Mouse (Mus musculus): Measurements from ENCODE around the gene Cuedc1. TPM values are rescaled to one million over a fixed set of nuclear protein-coding genes. Genes with fewer than 3 reads are reported as not detected.

Cuedc1 gene
- total RNA-seq, 2 experiments from 2014 or later, result 32.0 to 32.1 TPM

DNA sequence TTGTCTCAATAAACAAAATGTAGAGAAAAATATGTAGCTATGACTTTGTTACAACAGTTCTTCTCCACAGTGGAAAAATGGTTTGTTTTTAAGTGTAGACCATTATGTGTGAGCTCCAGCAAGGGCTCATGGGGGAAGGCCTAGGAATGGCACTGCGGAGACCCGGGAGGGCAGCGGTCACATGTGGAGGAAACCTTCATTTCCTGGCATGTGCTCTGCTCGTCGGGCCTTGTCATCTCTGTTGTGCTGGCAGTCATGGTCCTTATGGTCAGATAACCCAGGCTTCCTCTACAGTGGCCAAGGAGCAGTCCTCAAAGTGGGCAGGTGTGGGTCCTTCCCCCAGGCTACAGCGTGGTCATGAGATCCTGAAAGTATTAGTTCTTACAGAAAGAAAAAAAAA, 14.2 kb upstream of the Cuedc1 start:
- no peak for DNase-seq (ENCODE audit: low spot score in 2 of 2)

DNA sequence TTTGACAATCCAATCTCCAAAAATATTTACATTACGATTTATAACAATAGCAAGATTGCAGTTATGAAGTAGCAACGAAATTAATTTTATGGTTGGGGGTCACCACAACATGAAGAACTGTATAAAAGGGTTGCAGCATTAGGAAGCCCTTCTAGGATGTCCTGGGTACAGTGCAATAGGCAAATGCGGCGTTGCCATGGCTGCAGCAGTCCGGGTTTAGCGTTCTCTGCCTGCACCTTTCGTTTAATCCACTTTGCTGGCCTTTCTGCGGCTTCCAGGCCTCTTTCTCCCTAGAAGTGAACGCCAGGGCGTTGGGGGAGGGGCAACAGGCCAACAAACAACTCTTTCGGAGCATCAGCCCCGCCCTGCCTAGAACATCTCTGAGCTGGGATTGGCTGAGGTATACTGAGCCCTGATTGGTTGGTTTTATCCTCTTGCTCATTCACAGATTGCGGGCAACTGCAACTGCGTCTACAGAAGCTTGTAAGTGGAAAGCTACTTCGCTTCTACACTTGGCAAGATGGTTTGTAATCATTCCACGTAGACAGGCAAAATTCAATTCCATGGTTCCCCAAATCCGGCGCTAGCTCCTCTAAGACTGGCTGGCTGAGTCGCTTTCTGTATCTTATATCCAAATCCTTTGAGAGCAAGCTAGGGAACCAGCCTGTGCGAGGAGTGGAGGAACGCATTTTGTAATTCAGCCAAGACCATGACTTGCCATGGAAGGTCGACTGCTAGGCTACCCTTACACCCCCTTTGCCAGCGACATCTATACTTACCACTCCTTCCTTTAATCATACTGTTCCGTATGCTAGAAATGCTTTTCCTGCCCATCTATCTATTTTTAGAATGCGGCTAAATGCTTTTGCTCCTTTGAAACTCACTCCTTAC, 10.9 kb upstream of the Cuedc1 start:
- peak; percentile 82 to 92 for DNase-seq (ENCODE audit: low spot score in 2 of 2)

DNA sequence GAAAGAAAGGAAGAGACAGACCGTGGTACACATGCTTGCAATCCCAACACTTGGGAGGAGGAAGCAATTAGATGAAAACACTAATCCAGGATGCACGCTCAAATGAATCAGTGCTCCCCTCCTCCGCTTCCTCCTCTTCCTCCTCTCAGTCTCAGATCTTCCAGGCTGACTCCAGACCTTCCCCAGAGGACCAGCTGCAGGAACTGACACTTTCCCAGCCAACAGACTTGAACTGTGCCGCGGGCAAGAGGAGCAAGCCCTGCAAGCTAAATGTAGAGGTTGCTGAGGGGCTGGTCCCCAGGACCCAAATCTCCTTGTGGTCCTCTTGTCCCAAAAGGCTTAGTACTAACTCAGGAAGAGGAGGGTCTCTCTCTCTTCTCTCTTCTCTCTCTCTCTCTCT, 8.7 kb upstream of the Cuedc1 start:
- no peak for DNase-seq (ENCODE audit: low spot score in 2 of 2)

DNA sequence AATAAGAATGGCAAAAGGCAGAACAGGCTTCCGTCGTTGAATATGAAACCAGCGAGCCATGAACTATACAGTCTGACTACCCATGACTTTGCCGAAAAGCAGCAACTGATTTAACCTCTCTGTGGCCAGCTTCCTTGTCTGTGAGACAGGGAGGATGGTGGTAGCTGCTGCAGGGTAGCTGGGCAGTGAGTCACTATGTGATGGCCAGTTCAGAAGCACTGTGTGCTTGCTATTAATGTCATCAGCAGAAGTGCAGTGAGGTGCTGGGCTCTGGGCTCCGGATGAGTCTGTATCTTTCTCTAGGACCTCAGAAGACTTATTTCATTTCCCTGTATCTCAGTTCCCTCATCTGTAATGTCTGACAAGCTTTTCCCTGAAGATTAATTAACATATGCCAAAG, 7.6 kb upstream of the Cuedc1 start:
- DNase-seq (ENCODE audit: low spot score in 2 of 2), result no peak

DNA sequence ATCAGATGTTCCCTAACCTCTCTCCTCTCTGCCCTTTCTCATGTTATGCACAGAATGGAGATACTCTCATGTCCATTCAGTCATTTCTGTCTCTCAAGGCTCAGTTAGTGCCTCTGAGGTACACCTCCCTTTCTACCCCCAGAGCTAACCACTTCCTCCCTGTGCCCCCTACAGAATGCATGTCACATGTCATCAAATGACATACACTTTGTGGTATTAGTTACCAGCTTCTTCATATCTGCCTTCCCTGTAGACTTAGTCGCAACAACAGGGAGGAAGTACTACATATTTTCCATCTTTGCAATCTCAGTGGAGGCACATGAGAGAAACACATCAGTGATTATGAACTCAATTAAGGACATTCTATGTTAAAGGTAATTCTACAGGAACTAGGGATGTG, 5.9 kb upstream of the Cuedc1 start:
- no peak for DNase-seq (ENCODE audit: low spot score in 2 of 2)

DNA sequence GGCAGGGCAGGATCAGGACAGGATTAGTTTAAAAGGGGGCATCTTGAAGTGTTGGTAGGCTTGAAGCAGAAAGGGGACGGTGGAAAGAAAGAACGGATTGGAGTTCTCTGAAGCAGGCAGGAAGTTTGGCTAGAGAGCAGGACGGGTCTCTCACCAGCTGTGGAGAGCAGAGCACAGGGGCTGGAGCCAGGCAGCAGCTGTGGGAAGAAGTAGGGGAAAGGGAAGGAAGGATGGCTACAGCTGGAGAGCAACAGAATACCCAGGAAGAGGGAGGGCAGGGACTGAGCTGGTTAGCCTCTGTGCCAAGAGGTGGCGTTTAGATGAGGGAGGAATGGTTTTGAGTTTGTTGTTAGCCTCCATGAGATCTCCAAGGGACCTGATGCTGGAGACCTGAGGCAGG, 685 bp upstream of the Cuedc1 start:
- DNase-seq (ENCODE audit: low spot score in 2 of 2), result no peak

DNA sequence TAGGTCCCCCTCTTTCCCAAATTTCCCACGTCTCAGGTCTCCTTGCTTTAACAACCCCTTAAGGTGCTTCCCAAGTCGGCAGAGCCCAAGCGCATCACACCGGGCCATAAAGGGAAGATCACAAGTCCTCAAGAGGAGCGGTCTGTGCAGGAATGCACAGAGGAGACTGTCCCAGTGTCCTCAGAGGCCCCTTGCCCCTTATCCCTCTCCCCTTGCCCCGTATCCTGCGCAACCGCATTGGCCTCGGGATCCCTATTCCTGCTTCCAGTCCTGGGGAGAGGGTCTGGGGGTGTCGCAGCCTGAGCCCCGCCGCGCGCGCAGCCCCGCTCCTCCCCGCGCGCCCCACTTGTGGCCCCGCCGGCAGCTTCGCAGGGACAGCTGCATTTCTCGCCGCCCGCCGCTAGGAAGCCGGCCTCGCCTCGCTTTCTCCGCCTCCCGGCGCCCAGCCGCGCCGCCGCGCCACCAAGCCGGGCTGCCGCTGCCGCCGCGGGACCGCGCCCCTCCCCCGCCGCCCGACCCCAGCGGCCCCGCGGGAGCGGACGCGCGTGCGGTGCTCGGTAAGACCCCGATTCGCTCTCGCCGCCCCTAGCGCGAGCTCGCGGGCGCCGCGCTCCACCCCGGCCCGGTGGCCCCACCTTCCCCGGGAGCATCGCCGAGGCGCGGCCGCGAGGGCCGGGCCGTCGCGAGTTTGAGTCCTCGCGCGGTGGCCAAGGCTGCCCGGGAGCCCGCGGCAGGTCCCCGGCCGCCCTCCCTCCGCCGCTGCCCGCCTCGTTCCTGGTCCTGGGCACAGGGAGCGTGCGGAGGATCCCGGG, 1.1 kb downstream of the Cuedc1 start:
- peak; percentile 72 to 74 for DNase-seq (ENCODE audit: low spot score in 2 of 2)

DNA sequence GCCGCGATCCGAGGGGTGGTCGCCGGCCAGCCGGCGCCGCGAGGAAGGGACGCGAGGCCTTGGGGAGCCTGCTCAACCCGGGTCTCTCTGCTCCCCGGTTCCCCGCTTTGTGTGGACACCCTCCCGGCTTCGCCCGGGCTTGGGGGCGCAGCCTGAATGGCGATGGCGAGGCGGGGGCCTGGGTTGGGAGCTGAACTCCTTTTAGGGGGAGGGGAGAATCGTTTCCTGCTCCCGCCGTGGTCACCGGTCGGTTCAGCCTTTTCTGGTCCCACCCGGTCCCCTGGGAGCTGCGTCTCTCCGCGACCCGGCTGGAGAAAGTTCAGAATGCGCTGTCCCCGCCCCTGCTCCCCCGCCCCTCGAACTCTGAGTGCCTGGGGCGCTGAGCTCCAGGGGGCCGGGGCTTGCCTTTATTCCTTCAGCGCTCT, 1.8 kb downstream of the Cuedc1 start:
- peak; percentile 40 to 45 for DNase-seq (ENCODE audit: low spot score in 2 of 2)

DNA sequence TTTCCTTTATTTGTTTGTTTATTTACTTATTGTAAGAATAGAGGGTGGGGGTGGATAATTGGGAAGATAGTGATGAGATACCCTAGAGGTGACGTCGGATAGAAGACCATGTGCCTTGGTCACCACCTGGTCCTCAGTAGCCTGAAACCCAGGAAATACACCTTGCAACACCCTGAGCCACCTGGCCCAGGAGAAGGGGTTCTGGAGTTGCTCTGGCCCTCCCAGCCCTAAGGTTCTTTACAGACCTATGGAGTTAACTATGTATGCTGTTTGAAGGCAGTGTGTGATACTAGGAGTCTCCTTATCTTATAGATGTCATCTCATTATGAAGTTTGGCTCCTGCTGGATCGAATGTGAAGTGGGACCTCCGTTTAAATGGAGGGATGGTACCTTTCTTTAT, 2.3 kb downstream of the Cuedc1 start:
- no peak for DNase-seq (ENCODE audit: low spot score in 2 of 2)

DNA sequence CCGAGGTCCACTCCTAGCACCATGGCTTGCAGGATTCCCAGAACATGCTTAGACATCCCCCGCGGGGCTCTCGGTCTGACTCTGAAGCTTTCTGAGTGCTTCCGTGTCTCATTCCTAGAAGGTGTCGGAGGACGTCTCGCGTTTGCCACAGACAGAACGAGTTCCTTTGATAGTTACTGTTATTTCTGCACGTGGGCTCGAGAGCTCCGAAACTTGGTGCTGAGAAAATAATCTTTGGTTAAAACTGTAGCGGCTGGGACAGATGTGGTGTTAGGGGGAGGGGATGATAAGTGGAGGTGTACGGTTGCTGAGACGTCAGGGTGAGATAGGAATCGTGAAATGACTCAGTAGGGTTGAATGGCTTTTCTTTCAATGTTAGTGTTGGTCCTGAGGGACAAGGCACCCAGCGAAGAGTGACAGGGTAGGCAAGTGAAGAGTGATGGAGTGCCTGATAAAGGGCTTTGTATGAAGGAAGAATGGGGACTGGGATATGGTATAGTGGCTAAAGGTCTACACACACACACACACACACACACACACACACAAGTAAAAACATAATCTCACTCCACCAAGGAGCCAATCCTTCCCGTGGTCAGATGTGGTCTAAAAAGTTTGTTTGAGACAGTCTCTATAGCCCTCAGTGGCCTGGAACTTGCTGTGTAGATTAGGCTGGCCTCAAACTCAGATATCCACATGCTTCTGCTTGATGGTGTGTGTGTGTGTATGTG, 5.5 kb downstream of the Cuedc1 start:
- no peak for DNase-seq (ENCODE audit: low spot score in 2 of 2)

DNA sequence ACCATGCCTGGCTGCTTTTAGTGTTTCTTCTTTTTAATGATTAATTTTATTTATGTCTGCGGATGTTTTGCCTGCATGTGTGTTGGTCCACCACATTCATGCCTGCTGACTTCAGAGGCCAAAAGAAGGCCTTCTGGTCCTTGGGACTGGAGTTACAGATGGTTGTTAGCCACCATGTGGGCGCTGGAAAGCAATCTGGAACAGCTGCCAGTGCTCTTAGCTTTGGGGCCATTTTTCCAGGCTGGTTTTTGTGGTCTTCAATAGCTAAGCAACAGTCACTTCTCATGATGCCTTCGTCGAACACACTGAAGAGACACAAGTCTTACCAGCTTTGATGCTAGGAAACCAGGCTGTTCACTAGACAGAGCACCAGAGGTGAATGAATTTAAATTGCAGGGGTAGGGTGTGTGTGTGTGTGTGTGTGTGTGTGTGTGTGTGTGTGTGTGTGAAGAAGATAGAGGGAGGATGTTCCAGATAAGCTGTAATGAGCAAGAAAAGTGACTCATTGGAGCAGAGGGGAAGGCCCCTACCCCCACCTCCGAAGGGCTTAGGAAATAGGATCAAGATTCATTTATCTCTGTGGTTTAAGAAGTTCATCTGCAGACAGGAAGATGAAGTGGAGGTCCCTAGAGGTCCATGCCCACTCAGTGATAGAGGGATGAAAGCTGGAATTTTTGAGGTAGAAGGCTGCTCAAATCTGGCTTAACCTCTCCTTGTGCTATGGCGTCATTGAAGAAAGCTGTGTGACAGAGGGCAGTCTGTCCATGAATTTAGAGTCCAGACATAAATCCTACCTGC, 7.8 kb downstream of the Cuedc1 start:
- no peak for DNase-seq (ENCODE audit: low spot score in 2 of 2)

DNA sequence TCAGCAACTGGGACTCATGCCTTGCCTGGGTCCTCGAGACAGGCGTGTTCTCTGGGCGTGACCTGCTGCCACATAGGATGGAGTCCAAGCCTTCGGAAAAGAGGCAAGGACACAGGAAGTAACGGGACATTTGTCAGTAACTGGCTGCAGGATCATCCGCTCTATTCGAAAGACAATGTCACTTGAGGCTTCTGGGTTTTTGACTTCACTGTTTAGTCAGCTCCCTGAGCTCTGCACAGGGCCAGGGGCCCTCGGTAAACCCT, 8.4 kb downstream of the Cuedc1 start:
- no peak for DNase-seq (ENCODE audit: low spot score in 2 of 2)

DNA sequence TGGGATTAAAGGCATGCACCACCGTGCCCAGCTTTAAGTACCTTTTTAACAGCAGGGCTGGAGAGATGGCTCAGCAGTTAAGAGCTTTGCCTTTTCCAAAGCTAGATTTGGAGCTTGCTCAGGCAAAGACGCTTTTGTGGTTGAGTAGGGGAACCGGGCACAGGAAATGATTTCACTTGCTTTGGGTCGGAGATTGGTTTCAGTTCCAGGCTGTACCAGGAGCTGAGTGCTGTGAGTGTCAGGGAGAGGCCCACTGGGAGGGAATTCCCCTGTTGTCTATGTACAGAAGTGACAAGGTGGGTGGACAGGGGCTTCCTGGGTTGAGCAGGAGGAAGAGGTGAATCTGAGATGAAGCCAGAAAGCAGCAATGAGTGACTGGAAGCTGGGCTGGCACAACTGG, 9.5 kb downstream of the Cuedc1 start:
- no peak for DNase-seq (ENCODE audit: low spot score in 2 of 2)

DNA sequence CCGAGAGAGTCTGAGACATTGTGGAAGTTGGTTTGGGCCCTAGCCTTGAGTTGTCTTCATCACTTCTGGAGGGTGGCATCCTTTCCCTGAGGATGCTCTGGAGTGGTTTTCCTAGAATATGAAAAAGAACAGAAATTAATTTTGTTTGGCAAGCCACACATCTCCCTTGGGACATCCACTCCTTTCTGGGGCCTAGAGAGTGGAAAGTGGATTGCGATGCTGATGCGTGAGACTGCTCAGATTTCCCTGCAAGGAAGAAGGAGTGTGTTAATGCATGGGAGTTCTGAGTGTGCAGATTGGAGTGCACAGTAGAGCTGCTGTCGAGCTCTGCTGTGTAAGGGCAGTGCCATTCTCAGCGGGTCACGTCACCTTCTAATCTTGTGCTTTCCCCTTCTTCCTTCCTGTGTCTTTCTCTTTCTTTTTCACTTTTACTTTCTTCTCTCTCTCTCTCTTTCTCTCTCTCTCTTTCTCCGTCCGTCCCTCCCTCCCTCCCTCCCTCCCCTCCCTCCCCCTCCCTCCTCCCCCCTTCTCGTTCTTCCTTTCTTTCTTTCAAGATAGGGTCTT, 12.3 kb downstream of the Cuedc1 start:
- no peak for DNase-seq (ENCODE audit: low spot score in 2 of 2)

DNA sequence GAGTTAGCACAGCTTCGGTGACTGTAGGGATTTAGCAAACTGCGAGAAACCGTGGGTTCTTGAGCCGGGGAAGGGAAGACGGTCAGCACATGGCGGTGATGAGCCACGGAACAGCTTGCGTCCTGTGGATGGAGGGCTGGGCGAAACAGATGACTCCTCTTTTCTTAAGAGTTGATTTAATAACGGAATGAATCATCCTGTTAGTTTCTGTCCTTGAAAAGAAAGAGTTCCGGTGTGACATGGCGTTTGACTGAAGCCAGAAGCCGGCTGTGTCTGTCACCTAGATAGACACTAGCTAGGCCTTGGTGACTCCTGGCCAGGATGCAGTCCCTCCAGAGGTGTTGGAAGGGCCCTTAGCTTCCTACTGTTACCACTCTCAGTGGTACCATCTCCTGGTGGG, 14.2 kb downstream of the Cuedc1 start:
- DNase-seq (ENCODE audit: low spot score in 2 of 2), result no peak

DNA sequence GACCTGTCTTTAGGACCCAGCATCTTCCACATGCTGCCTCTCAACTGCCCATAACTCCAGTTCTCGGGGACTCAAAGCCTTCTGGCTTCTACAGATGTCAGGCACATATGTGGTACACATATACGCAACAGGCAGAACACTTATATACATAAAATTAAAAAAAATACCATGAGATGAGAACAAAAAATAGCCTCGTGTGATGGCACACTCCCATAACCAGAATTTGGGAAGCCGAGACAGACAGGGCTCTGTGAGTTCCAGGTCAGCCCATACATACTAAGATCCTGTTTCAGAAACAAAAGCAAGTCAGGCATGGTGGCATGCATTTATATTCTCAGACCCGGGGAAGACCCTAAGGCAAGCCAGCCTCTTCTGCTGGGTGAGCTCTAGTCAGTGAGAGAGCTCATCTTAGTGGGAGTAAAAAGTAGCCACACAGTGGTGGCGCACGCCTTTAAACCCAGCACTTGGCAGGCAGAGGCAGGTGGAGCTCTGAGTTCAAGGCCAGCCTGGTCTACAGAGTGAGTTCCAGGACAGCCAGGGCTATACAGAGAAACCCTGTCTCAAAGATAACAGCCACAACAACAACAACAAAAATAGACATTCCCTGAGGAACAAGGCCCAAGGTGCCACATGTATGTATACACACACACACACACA, 14.9 kb downstream of the Cuedc1 start:
- DNase-seq (ENCODE audit: low spot score in 2 of 2), result no peak

DNA sequence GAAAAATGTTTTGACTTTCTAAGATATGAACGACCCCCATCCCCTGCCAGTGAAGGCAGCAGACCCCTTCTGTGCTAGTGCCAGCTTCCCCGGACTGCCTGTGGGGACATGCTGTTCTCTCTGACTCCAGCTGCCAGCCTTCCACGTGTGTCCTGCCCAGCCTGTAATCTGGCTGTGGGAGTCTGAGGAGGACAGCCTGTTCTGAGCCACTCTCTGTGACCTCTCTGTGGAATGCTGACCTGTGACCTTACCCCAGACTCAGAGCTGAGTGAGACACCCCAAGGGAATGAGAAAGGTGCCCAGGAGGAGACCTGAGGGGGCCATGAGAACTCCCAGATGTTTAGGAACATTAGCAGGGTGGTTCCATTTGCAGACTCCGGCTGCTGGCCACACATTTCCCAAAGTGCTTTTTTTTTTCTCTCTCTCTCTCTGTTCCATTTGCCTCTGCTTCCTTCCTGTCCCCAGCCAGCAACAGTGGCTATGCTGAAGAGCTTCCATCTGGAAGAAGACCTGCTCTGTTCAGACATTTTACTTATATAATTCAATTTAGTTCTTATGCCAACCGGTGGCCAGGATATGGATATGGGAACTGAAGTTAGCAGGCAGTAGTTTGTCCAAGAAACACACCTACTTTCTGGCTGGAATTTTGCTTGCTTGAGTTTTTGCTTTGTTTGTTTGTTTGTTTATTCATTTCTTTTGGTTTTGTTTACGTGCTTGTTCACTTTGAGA, 15.8 kb downstream of the Cuedc1 start:
- DNase-seq (ENCODE audit: low spot score in 2 of 2), result peak in 1 of 2 experiments; percentile 41

DNA sequence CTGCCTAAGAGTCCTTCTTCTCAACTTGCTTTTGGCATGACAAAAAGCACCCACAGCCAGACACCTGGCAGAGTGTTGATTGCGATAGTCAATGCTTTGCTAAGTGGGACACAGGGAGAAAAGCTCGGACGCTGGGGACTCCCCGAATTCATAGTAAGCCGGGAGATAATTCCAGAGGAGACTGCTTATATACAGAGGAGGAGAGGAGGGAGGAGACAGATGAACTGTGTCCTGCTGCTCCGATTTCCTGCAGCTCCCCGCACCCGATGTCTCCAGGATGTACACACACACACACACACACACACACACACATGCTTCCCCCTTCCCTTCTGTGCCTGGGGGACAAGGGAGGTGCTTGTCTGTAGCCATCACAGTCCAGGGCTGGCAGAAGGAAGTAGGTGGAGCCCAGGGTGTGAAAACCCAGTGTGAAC, 17.0 kb downstream of the Cuedc1 start:
- no peak for DNase-seq (ENCODE audit: low spot score in 2 of 2)

DNA sequence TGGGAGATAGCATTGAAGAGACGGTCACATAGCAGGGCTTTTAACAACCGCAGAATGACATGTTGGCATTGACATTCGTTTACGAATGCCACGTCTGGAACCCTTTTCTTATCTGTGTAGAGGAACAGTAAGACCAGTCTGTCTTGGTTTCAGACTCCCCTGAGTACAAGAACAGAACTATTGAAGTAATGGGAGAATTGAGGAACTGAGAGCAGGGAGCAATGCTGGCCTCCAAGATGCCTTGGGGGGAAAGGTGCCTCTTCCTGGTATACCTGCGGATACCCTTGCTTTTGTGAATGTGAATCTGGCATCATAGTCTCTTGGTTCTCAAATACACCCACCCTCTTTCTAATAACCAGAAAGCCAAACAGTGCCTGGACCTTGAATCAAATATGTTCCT, 18.7 kb downstream of the Cuedc1 start:
- no peak for DNase-seq (ENCODE audit: low spot score in 2 of 2)

Measured in layer of hippocampus, postnatal 14 days (tissue).